Mouse (Mus musculus) limb, embryonic 12.5 days (tissue): ENCODE data around the gene Iqschfp. TPM values are rescaled to one million over a fixed set of nuclear protein-coding genes. Genes with fewer than 3 reads are reported as not detected.

Experiments
- ATAC-seq: fragments of 200-750 bp; cut with Nextera tagmentation; 2 replicates; pipeline ENCODE4 v1.8.0; 2017; ENCODE audit warnings: low read depth, moderate TSS enrichment; ENCODE audit not compliant: insufficient number of reproducible peaks, insufficient read depth, low FRiP score, low TSS enrichment
- H3K27ac ChIP-seq: fragments of 300-500 bp; sonication (generic); 2 replicates; pipeline ENCODE4 v1.5.1; 2016; ENCODE audit warnings: mild to moderate bottlenecking, moderate library complexity
- H3K27me3 ChIP-seq: fragments of 300-500 bp; sonication (generic); 2 replicates; pipeline ENCODE4 v1.6.1; 2016; ENCODE audit warnings: mild to moderate bottlenecking, moderate library complexity
- H3K36me3 ChIP-seq: fragments of 300-500 bp; sonication (generic); 2 replicates; pipeline ENCODE4 v1.6.1; 2016; ENCODE audit warnings: mild to moderate bottlenecking, moderate library complexity
- H3K4me1 ChIP-seq: fragments of 300-500 bp; sonication (generic); replicated peaks from 2 replicates; pipeline ENCODE4 v1.6.1; 2016
- H3K4me2 ChIP-seq: fragments of 300-500 bp; sonication (generic); 2 replicates; pipeline ENCODE4 v1.6.1; 2016; ENCODE audit warnings: mild to moderate bottlenecking, moderate library complexity
- H3K4me3 ChIP-seq: fragments of 300-500 bp; sonication (generic); replicated peaks from 2 replicates; pipeline ENCODE4 v1.5.1; 2016; ENCODE audit warnings: mild to moderate bottlenecking
- H3K9ac ChIP-seq: fragments of 300-500 bp; sonication (generic); replicated peaks from 2 replicates; pipeline ENCODE4 v1.6.1; 2016; ENCODE audit warnings: mild to moderate bottlenecking, moderate library complexity
- H3K9me3 ChIP-seq: fragments of 300-500 bp; sonication (generic); 2 replicates; pipeline ENCODE4 v1.6.1; 2016; ENCODE audit warnings: mild to moderate bottlenecking, moderate library complexity
- WGBS: fragments of 180-500 bp; shearing (Covaris S2); methylation state at CpG from one replicate; pipeline ENCODE4 v1.1.7; 2016; 5-methylcytosine and 5-hydroxymethylcytosine counted together
- polyA plus RNA-seq: library from polyadenylated mRNA; unstranded; fragments of >200 nt; fragmentation: Nextera tagmentation; extraction: Ambion mirVana; gene quantifications from 2 replicates; pipeline ENCODE4 v1.2.1, GENCODE M21; 2016

Gene Iqschfp
- polyA plus RNA-seq, 1 experiment from 2014 or later, result 0.87 TPM

GRCm38 (mm10) chr3:68511744-68512143, 619.7 kb downstream of the Iqschfp start:
- Histone ChIP-seq H3K4me2 (no peak overlapping the region), H3K27me3 (no peaks in the 10 kb centered on the region), H3K4me3 (no peak overlapping the region), H3K9me3 (no peaks in the 10 kb centered on the region), H3K9ac (no peak overlapping the region), H3K27ac (no peak overlapping the region), H3K4me1 (no peaks in the 10 kb centered on the region), H3K36me3 (0 out of 2 replicates have a peak, but pooled peaks cover 2% of the 10 kb centered on the region)
- 90% methylated on average over 4 of the region's 4 CpGs for WGBS
- ATAC-seq, result no peak

- H3K9me3 ChIP-seq, result no peaks in the 10 kb centered on the region
- no peaks in the 10 kb centered on the region for H3K4me1 ChIP-seq
- no peak for ATAC-seq
- no peak overlapping the region for H3K27ac ChIP-seq
- no peak overlapping the region for H3K4me2 ChIP-seq
- H3K27me3 ChIP-seq, result no peaks in the 10 kb centered on the region
- H3K4me3 ChIP-seq, result no peak overlapping the region
- 0 out of 2 replicates have a peak, but pooled peaks cover under 1% of the 10 kb centered on the region for H3K36me3 ChIP-seq
- WGBS, result 71% methylated on average over 11 of the region's 11 CpGs
- no peak overlapping the region for H3K9ac ChIP-seq
Measured at GRCm38 (mm10) chr3:68512327-68512726, 620.3 kb downstream of the Iqschfp start.

GRCm38 (mm10) chr3:68513340-68514119, 621.5 kb downstream of the Iqschfp start:
- H3K4me1 ChIP-seq, result no peaks in the 10 kb centered on the region
- H3K9me3 ChIP-seq, result no peaks in the 10 kb centered on the region
- H3K4me2 ChIP-seq, result no peak overlapping the region
- no peaks in the 10 kb centered on the region for H3K36me3 ChIP-seq
- WGBS, result 78% methylated on average over 7 of the region's 7 CpGs
- no peaks in the 10 kb centered on the region for H3K27me3 ChIP-seq
- ATAC-seq, result no peak
- H3K27ac ChIP-seq, result no peak overlapping the region
- H3K4me3 ChIP-seq, result no peak overlapping the region
- no peak overlapping the region for H3K9ac ChIP-seq

DNA sequence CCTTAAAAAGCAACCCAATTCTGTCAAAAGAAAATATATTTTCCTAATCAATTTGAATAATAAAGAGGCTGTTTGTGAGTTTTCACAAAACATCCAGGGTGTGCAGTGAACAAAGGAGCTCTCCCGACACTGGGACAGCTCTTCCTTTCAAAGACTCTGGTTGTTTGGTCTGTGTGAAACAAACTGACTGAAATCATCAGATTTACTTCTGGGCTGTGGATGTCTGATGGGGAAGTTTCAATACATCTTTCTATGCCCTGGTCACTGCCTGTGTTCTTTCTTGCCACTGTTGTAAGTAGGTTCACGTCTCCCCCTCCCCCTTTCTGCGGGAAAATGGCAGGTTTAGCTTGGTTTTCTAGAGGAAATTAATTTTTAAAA, 622.1 kb downstream of the Iqschfp start:
- no peak overlapping the region for H3K27ac ChIP-seq
- 89% methylated on average over 3 of the region's 3 CpGs for WGBS
- no peaks in the 10 kb centered on the region for H3K4me1 ChIP-seq
- H3K4me2 ChIP-seq, result no peak overlapping the region
- H3K4me3 ChIP-seq, result no peak overlapping the region
- no peak overlapping the region for H3K9ac ChIP-seq
- no peak for ATAC-seq
- H3K36me3 ChIP-seq, result no peaks in the 10 kb centered on the region
- H3K27me3 ChIP-seq, result no peaks in the 10 kb centered on the region
- no peaks in the 10 kb centered on the region for H3K9me3 ChIP-seq

GRCm38 (mm10) chr3:68514717-68515116, 622.7 kb downstream of the Iqschfp start:
- no peaks in the 10 kb centered on the region for H3K4me1 ChIP-seq
- no peak overlapping the region for H3K4me2 ChIP-seq
- H3K9me3 ChIP-seq, result no peaks in the 10 kb centered on the region
- H3K4me3 ChIP-seq, result no peak overlapping the region
- H3K27me3 ChIP-seq, result no peaks in the 10 kb centered on the region
- ATAC-seq, result no peak
- H3K9ac ChIP-seq, result no peak overlapping the region
- H3K36me3 ChIP-seq, result no peaks in the 10 kb centered on the region
- no peak overlapping the region for H3K27ac ChIP-seq
- 85% methylated on average over 3 of the region's 3 CpGs for WGBS

DNA sequence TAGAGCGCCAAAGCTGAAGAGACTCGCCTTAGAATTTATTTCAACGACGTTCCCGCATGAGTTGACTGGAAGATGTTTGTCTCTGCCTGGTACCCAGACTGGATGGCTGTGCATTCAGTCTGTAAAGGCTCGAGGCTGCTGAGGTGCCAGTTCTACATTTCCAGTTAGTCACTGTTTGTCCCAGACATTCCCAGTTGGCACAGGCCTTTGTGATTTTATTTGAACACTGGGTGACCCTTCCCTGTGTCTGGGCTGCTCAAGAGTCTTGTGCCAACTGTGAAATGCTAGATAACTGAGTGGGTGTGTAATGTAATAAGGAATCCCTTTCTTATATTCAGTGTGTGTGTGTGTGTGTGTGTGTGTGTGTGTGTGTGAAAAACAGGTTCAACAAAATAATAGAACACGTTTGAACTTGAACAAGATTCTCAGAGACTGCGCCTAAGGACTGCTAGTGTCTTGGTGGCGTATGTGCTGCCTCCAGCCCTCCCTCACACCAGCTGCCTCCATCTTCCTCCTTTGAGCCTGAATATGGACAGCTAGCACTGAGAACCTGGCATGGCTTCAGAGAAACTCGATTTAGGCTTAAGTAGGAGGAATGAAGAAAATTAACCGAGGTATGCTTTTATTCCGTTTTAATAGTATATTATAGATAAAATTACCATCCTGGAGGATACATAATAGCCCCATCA, 624.5 kb downstream of the Iqschfp start:
- Histone ChIP-seq H3K4me2 (no peak overlapping the region), H3K9me3 (no peaks in the 10 kb centered on the region), H3K9ac (no peak overlapping the region), H3K4me3 (no peak overlapping the region), H3K36me3 (no peaks in the 10 kb centered on the region), H3K4me1 (no peaks in the 10 kb centered on the region), H3K27ac (no peak overlapping the region), H3K27me3 (no peaks in the 10 kb centered on the region)
- WGBS, result 81% methylated on average over 12 of the region's 12 CpGs
- no peak for ATAC-seq

- Histone ChIP-seq H3K27ac (no peak overlapping the region), H3K9ac (no peak overlapping the region), H3K4me2 (no peak overlapping the region), H3K27me3 (no peaks in the 10 kb centered on the region), H3K4me3 (no peak overlapping the region), H3K36me3 (no peaks in the 10 kb centered on the region), H3K9me3 (no peaks in the 10 kb centered on the region), H3K4me1 (no peaks in the 10 kb centered on the region)
- ATAC-seq, result no peak
- 35% methylated on average over 7 of the region's 7 CpGs for WGBS
Measured at GRCm38 (mm10) chr3:68517236-68517635, 625.2 kb downstream of the Iqschfp start.

DNA sequence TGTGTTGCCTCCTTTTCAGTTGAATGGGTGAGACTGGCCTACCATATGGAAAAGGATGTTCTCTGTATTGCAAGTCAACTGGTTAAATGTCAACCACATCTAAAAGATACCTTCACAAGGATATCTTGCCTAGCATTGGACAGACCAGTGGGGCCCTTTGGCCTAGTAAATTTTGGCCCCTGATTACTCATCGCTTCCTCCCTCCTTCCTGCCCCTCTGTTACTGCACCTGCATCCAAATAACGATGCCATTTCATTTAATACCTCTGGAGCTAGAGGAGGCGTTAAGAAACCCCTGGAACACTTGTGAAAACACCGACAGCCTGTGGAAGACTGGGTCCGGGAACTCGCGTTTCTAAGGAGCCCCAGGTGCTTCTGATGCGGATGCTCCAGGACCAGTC, 626.0 kb downstream of the Iqschfp start:
- no peak overlapping the region for H3K9ac ChIP-seq
- H3K4me2 ChIP-seq, result no peak overlapping the region
- no peaks in the 10 kb centered on the region for H3K36me3 ChIP-seq
- no peaks in the 10 kb centered on the region for H3K9me3 ChIP-seq
- no peak overlapping the region for H3K27ac ChIP-seq
- ATAC-seq, result no peak
- no peaks in the 10 kb centered on the region for H3K27me3 ChIP-seq
- no peak overlapping the region for H3K4me3 ChIP-seq
- H3K4me1 ChIP-seq, result no peaks in the 10 kb centered on the region
- WGBS, result 64% methylated on average over 8 of the region's 8 CpGs

DNA sequence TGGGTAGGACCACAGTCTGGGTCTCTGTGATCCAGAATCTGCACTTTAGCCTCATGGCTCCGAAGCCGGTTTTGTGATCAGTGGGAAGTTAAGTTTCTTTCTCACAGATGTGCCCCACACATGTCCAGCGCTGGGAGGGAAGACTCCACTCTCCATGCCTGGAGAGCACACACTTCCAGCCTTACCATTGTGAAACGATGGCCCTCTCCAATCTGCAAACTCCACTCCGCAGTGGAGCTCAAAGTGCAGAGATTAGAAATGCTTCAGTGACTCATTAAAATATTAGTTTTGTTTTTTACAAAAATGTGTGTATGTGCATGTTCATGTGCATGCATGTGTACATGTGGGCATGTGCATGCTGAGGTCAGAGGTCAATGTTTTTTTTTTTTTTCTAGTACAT, 626.6 kb downstream of the Iqschfp start:
- H3K9me3 ChIP-seq, result no peaks in the 10 kb centered on the region
- H3K4me2 ChIP-seq, result no peak overlapping the region
- H3K27me3 ChIP-seq, result no peaks in the 10 kb centered on the region
- no peak overlapping the region for H3K9ac ChIP-seq
- H3K27ac ChIP-seq, result no peak overlapping the region
- H3K4me3 ChIP-seq, result no peak overlapping the region
- ATAC-seq, result no peak
- no peaks in the 10 kb centered on the region for H3K36me3 ChIP-seq
- no peaks in the 10 kb centered on the region for H3K4me1 ChIP-seq
- 95% methylated on average over 5 of the region's 5 CpGs for WGBS

DNA sequence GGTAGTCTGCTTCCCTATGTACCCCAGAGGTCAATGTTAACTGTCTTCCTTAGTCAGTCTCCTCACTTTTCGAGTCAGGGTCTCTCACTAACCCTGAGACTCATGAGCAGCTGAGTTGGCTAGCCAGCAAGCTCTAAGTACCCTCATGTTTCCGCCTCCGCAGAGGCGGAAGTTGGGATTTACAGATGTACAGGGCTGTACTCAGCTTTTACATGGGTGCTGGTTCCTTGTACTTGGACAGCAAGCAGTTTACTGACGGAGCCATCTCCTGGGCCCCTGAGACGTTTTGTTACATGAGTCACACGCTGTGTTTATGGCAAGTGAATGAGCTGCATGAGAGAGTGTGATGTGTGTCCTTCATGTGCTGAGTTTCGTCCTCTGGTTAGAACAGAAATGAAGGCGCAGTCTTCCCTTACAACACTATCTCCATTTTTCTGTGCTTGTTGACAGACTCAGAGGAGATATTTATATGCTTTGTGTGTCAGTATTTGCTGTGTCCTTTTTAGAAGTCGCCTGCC, 633.4 kb downstream of the Iqschfp start:
- Histone ChIP-seq H3K9me3 (no peaks in the 10 kb centered on the region), H3K27ac (no peak overlapping the region), H3K36me3 (no peaks in the 10 kb centered on the region), H3K9ac (no peak overlapping the region), H3K4me2 (no peak overlapping the region), H3K4me1 (no peaks in the 10 kb centered on the region), H3K4me3 (no peak overlapping the region), H3K27me3 (no peaks in the 10 kb centered on the region)
- WGBS, result 89% methylated on average over 10 of the region's 10 CpGs
- no peak for ATAC-seq

DNA sequence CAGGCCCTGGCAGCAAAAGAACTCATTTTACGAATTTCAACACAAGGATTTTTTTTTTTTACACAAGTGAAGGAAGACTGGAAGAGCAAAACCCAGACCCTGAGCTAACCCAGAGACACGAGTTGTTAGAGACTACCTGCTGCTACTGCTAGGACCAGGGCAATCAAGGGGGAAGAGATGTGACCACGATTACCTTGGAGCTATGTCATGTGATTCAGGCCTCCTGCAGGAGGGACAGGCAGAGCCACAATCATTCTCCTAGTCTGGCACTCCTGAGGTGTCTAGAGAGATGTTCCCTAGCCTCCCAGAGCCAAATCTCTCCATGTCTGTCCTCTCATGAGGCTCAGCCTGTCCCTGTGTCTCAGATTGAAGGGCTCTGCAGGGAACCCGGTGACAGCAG, 634.4 kb downstream of the Iqschfp start:
- ATAC-seq, result no peak
- H3K4me2 ChIP-seq, result no peak overlapping the region
- 45% methylated on average over 4 of the region's 4 CpGs for WGBS

More for the DNA sequence above, 634.4 kb downstream of the Iqschfp start:
- 0 out of 2 replicates have a peak, but pooled peaks cover 1% of the 10 kb centered on the region for H3K27me3 ChIP-seq
- H3K4me3 ChIP-seq, result no peak overlapping the region
- no peaks in the 10 kb centered on the region for H3K9me3 ChIP-seq
- no peaks in the 10 kb centered on the region for H3K36me3 ChIP-seq
- H3K27ac ChIP-seq, result no peak overlapping the region
- no peak overlapping the region for H3K9ac ChIP-seq
- H3K4me1 ChIP-seq, result no peaks in the 10 kb centered on the region
